Mouse (Mus musculus): Measurements from ENCODE around the gene Eepd1.
"Not testable (repeated sequence)": the region's sequence is repeated elsewhere in the genome, so short reads cannot be mapped to it uniquely, and the experiment has no call there.

Gene Eepd1

GRCm38 (mm10) chr9:25481344-25482095 is at the start of gene Eepd1:
Gene Eepd1 (plus strand): TSS chr9:25481547.
- peak; percentile 89 for DNase-seq (ENCODE audit: low spot score)

DNA sequence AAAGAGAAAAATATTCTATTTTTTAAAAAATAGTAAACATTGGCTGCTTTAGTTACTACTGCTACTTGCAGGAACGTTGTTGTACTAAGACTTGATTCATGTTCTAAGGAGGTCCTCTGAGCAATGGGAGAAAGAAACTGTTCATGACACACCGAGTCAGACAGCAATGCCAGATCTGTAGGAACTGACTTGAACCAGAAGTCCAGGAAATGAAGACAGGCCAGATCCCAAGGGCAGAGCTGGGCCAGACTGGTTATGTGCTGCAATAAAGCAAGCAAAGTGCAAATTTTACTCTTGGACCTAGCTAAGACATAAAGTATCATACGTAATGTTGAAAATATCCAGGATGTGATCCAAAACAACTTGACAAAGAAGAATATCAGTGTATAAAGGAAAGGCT is 42.5 kb upstream of the Eepd1 start:
- peak; percentile 88 for DNase-seq (ENCODE audit: low spot score)

DNA sequence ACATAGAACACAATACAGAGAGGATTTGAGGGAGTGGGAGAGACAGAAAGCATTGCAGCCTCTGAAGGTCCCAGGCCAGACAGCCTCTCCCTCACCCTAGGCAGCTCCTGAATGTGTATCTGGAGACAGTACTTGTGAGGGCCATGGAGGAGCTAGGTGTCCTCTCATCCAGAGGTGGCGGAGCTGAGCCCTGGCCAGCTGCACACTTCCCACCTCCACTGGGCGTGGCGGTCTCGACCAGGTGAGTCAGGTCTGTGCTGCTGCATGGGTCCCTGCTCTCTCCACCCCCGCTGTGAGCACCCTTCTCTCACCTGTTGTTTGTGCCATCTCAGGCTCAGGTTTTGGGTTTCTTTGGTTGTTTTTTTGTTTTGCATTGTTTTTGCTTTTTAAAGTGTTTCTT is 41.3 kb upstream of the Eepd1 start:
- DNase-seq (ENCODE audit: low spot score), result not testable (repeated sequence)

DNA sequence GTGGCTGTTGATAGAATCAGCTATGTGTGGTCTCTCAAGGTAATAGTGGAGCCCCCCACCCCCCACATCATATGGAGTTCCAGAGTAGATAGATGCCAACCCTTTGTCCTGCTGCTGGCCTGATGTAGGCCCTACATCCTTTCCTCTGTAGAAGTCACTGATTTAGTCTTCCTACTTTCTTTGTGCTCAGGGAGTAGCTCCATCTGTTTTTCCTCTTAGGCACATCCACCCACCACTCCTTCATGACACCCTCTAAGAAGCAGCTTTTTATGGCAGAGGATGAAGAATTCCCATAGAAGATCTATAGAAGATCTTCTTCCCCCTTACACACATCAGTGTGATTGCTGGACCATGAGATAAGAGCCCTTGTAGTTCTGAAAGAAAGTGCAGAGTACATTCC is 39.3 kb upstream of the Eepd1 start:
- DNase-seq (ENCODE audit: low spot score), result no peak

DNA sequence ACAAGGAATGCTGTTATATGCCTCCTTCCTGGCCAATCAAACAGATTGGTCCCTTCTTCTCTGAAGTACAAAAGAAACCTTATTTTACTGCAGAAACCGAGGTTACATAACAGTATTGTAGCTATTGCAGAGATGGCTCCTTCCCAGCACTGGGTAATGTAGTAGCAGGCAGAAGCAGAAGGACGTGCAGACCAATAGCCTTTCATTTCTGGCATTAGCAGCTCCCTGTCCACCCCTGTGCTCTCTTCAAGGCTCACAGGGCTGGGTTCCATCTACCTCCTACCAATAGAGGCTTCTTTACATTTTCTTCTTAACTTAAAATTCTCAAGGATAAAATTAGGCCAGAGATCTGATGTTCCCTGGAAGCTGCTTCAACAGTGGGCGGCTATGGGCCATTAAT is 38.3 kb upstream of the Eepd1 start:
- peak; percentile 43 for DNase-seq (ENCODE audit: low spot score)

DNA sequence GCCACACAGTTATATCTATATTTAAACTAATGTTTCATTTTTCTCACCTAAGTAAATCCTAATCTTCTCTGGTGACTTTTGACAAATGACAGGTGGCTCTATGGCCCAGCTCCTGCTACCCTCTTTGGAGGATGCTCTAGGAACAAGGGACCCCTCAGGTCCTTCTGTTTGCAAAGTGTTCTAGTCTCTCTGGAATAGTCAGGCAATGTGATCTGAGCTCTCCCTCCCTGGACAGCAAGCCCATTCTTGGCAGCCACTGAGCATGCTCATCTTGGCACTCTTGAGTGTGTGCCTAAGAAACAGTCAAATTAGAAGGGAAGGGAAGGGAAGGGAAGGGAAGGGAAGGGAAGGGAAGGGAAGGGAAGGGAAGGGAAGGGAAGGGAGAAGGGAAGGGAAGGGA is 37.8 kb upstream of the Eepd1 start:
- DNase-seq (ENCODE audit: low spot score), result peak; percentile 40

GRCm38 (mm10) chr9:25450394-25450793 is 31.0 kb upstream of the Eepd1 start:
- DNase-seq (ENCODE audit: low spot score), result no peak

GRCm38 (mm10) chr9:25455027-25455426 is 26.3 kb upstream of the Eepd1 start:
- DNase-seq (ENCODE audit: low spot score), result no peak

GRCm38 (mm10) chr9:25460835-25461555 is 20.4 kb upstream of the Eepd1 start:
- DNase-seq (ENCODE audit: low spot score), result no peak

DNA sequence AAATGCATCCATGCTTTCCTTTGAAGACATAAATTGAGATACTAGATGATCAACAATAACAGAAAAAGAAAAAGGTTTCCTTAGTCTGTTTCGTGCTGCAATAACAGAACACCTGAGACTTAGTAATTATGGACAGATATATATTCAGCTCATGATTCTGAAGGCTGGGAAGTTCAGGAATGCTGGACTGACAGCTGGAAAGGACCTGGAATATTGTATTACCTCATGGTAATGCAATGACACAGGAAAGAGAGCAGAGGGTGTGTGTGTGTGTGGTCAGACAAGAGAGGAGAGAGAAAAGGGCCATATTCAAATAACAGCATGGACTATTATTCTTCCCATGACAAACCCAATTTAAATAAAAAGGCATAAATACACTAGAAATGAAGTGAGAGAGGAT is 17.0 kb upstream of the Eepd1 start:
- DNase-seq (ENCODE audit: low spot score), result no peak

GRCm38 (mm10) chr9:25479392-25480020 is 1.8 kb upstream of the Eepd1 start:
- no peak for DNase-seq (ENCODE audit: low spot score)

DNA sequence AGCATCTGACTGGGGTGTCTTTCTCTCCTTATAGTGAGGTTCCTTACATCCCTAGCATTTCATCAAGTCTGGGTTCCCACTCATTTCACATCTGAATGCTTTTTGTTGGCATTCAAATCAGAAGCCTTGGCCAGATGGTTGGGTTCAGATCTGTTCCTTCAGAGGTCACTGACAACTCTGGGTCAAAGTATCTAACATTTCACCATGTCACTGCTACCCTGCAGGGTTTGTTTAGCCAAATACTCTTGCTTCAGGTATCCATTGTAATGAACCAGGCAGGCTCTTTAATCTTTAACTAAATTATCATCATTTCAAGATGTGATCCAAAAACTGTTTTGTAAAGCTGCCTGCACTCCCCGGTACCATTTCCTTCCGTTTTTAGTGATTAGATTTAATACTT is 671 bp upstream of the Eepd1 start:
- no peak for DNase-seq (ENCODE audit: low spot score)

GRCm38 (mm10) chr9:25482322-25482998 is 1.1 kb downstream of the Eepd1 start:
- no peak for DNase-seq (ENCODE audit: low spot score)

DNA sequence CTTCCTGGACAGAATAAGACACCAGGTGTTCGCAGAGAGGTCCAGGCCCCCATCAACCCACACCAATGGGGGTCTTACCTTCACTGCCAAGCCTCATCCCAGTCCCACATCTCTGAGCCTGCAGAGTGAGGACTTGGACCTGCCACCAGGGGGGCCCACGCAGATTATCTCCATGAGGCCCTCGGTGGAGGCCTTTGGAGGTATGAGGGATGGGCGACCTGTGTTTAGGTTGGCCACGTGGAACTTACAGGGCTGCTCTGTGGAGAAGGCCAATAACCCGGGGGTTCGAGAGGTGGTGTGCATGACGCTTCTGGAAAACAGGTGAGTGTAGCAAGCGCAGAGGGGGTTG is 1.6 kb downstream of the Eepd1 start:
- no peak for DNase-seq (ENCODE audit: low spot score)

- DNase-seq (ENCODE audit: low spot score), result no peak
Measured at GRCm38 (mm10) chr9:25483931-25484618, 2.7 kb downstream of the Eepd1 start.

DNA sequence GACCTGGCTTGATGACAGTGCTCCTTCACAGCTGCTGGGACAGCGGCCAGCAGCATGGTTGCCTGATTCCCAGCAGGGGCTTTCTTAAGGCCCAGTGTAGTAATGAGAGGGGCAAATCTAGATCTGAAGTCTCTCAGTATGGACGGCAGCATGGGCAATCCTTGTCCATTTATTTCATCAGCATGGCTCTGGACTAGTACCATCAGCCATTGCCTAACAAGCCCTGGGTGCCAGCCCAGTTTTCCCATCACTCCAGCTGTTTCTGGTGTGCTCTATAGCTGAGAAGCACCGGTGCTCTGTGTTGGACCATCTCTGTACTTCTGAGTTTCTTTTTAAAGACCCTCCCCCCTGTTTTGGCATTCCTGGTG is 3.3 kb downstream of the Eepd1 start:
- peak; percentile 74 for DNase-seq (ENCODE audit: low spot score)

- DNase-seq (ENCODE audit: low spot score), result no peak
Measured at GRCm38 (mm10) chr9:25485006-25485405, 3.7 kb downstream of the Eepd1 start.

DNA sequence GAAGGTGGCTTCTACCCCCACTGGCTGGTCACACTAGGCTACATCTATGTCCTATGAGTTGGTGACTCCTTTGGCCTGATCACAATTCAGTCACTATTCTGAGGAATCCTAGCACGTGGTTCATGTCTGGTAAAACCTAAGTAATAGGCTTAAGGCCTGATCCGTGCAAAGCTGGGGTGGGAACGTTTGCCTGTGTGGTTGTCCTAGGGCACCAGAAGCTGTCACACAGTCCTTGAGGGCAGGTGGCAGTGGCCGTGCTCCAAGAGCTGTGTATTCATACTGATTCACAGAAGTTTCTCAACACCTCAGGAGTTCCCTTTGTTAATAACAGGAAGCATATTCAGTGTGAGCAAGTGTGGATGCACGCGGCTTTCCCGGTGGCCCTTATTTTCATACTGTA is 4.1 kb downstream of the Eepd1 start:
- DNase-seq (ENCODE audit: low spot score), result no peak

- DNase-seq (ENCODE audit: low spot score), result no peak
Measured at GRCm38 (mm10) chr9:25486246-25486807, 5.0 kb downstream of the Eepd1 start.

DNA sequence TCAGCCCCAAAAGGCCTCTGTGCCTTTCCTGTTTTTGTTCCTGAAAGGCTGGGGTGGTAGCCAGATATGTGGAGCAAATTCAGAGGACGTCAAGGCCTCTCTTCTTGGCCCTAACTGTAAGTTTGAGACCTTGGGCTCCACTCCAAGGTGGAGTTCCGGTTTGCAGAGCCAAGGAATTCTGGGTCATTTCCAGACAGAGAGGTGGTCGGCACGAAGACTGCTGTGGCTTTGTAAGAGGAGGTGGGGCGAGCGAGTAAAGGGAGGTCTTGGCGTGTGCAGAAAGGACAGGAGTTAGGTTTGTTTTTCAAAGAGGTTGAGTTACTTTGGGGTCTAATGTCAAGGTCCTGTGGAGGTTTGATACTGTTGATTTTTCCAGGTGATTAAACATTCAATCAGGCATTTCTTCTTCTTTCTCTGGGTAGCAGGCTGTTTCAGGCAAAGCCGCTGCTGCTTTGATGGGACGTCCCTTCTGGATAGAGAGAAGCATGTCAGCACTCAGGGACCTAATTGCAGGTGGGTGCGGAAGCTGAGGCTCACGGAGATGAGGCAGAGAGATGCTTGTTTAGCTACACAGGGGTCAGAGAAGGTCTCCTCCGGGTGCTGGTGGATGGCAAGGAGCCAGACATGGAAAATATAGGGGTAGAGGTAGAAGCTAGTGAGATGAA is 6.2 kb downstream of the Eepd1 start:
- no peak for DNase-seq (ENCODE audit: low spot score)

DNA sequence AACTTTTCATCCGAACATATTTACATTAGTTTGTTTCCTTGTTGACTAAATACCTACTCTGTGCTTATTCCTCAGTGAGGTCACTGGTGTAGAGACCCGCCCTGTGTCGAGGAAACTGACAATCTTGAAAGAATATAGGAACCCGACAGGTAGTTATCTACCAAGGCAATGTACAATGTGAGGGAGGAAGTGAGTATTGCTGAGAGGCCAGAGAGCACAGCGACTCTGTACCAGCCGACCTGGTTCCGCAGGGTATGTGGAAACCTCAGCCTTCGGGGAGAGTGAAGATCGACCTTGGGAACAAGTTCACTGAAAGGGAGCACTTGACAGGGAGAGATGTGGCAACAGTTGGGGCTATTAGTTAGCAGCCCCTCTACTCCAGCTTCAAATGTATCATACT is 7.2 kb downstream of the Eepd1 start:
- no peak for DNase-seq (ENCODE audit: low spot score)
